Mouse (Mus musculus): ENCODE measurements around the gene Edar. TPM values are rescaled to one million over a fixed set of nuclear protein-coding genes. Genes with fewer than 3 reads are reported as not detected.
A peak's percentile ranks its signal among the peaks of the same experiment; 100 is the strongest.

The Edar gene
- total and polyA plus RNA-seq, 3 experiments = 0.31 to 0.47 (median 0.39) TPM

GRCm38 (mm10) chr10:58616565-58616964, 58.9 kb downstream of the Edar start:
- Histone ChIP-seq H3K36me3 (ENCODE audit: control insufficient read depth, insufficient read depth, low read length) (no peaks in the 10 kb centered on the region), H3K27ac (no peak overlapping the region), H3K9ac (ENCODE audit: low read depth, low read length) (no peak overlapping the region), H3K27me3 (ENCODE audit: control insufficient read depth, insufficient read depth, low read length) (no peaks in the 10 kb centered on the region), H3K4me3 (no peak overlapping the region), H3K79me2 (replicated peaks; ENCODE audit: control insufficient read depth, insufficient read depth, low read length) (no peaks in the 10 kb centered on the region), H3K4me1 (ENCODE audit: control insufficient read depth, insufficient read depth, low read length) (no peaks in the 10 kb centered on the region)
- no peak for DNase-seq
- TF ChIP-seq CTCF (IDR thresholded peaks at IDR 0.05) (no peak), POLR2A (IDR thresholded peaks at IDR 0.05; ENCODE audit: insufficient read depth, low read depth, low read length) (no peak), EP300 (IDR thresholded peaks at IDR 0.05; ENCODE audit: insufficient read depth, low read depth, low read length) (no peak)
- intact Hi-C loops (cut with DNase I) = no loop called here
- WGBS = 89% methylated on average over 5 of the region's 5 CpGs

DNA sequence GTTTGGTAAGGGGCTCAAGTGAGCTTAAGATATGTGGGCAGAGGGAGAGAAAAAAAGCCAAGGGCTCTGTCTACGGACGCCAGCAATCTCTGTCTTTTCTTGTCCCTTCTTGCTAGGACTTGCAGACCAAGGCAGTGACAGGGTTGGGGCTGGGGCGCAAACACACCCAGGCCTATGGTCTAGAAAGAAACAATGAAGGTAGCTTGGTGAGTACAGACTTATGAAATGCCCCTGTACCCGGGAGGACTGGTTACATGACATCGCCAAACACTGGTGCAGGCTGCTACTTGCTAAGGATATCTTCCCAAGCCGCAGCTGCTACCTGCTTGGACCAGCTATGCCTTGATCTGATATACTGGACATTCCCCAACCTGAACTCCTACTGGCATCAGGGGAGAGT, 60.9 kb downstream of the Edar start:
- Histone ChIP-seq H3K9ac (ENCODE audit: low read depth, low read length) (no peak overlapping the region), H3K79me2 (replicated peaks; ENCODE audit: control insufficient read depth, insufficient read depth, low read length) (no peaks in the 10 kb centered on the region), H3K4me3 (no peak overlapping the region), H3K36me3 (ENCODE audit: control insufficient read depth, insufficient read depth, low read length) (no peaks in the 10 kb centered on the region), H3K27ac (no peak overlapping the region), H3K27me3 (ENCODE audit: control insufficient read depth, insufficient read depth, low read length) (no peaks in the 10 kb centered on the region), H3K4me1 (ENCODE audit: control insufficient read depth, insufficient read depth, low read length) (peaks cover 2% of the 10 kb centered on the region)
- TF ChIP-seq CTCF (IDR thresholded peaks at IDR 0.05) = no peak
- intact Hi-C loops (cut with DNase I) = no loop called here
- 86% methylated on average over 6 of the region's 6 CpGs for WGBS
- DNase-seq = no peak

GRCm38 (mm10) chr10:58610484-58611261, 64.8 kb downstream of the Edar start:
- peak; percentile 33 to 49 for DNase-seq
- Histone ChIP-seq H3K27ac (peak overlapping the region; percentile 56), H3K27me3 (ENCODE audit: control insufficient read depth, insufficient read depth, low read length) (no peaks in the 10 kb centered on the region), H3K9ac (ENCODE audit: low read depth, low read length) (no peak overlapping the region), H3K79me2 (replicated peaks; ENCODE audit: control insufficient read depth, insufficient read depth, low read length) (no peaks in the 10 kb centered on the region), H3K4me3 (no peak overlapping the region), H3K36me3 (ENCODE audit: control insufficient read depth, insufficient read depth, low read length) (no peaks in the 10 kb centered on the region), H3K4me1 (ENCODE audit: control insufficient read depth, insufficient read depth, low read length) (peaks cover 2% of the 10 kb centered on the region)
- 49% methylated on average over 7 of the region's 7 CpGs for WGBS
- TF ChIP-seq EP300 (IDR thresholded peaks at IDR 0.05; ENCODE audit: insufficient read depth, low read depth, low read length) (peak; percentile 51; the same call in 1 of the 2 replicates), CTCF (IDR thresholded peaks at IDR 0.05) (no peak)
- intact Hi-C loops (cut with DNase I) = no loop called here

GRCm38 (mm10) chr10:58608858-58609257, 66.6 kb downstream of the Edar start:
- Histone ChIP-seq H3K4me1 (ENCODE audit: control insufficient read depth, insufficient read depth, low read length) (peaks cover 5% of the 10 kb centered on the region), H3K27me3 (ENCODE audit: control insufficient read depth, insufficient read depth, low read length) (no peaks in the 10 kb centered on the region), H3K27ac (no peak overlapping the region), H3K79me2 (replicated peaks; ENCODE audit: control insufficient read depth, insufficient read depth, low read length) (no peaks in the 10 kb centered on the region), H3K9ac (ENCODE audit: low read depth, low read length) (no peak overlapping the region), H3K36me3 (ENCODE audit: control insufficient read depth, insufficient read depth, low read length) (no peaks in the 10 kb centered on the region), H3K4me3 (no peak overlapping the region)
- no peak for TF ChIP-seq CTCF (IDR thresholded peaks at IDR 0.05)
- no peak for TF ChIP-seq POLR2A (IDR thresholded peaks at IDR 0.05; ENCODE audit: insufficient read depth, low read depth, low read length)
- TF ChIP-seq EP300 (IDR thresholded peaks at IDR 0.05; ENCODE audit: insufficient read depth, low read depth, low read length) = no peak
- intact Hi-C loops (cut with DNase I) = no loop called here
- no peak for DNase-seq
- WGBS = 36% methylated on average over 3 of the region's 3 CpGs

- H3K4me1 ChIP-seq (ENCODE audit: control insufficient read depth, insufficient read depth, low read length) = peaks cover 5% of the 10 kb centered on the region
- no peaks in the 10 kb centered on the region for H3K27me3 ChIP-seq (ENCODE audit: control insufficient read depth, insufficient read depth, low read length)
- no peak overlapping the region for H3K4me3 ChIP-seq
- no peak for TF ChIP-seq POLR2A (IDR thresholded peaks at IDR 0.05; ENCODE audit: insufficient read depth, low read depth, low read length)
- TF ChIP-seq CTCF (IDR thresholded peaks at IDR 0.05) = no peak
- no peak for TF ChIP-seq EP300 (IDR thresholded peaks at IDR 0.05; ENCODE audit: insufficient read depth, low read depth, low read length)
- no peak overlapping the region for H3K9ac ChIP-seq (ENCODE audit: low read depth, low read length)
- WGBS = 85% methylated on average over 3 of the region's 3 CpGs
- H3K36me3 ChIP-seq (ENCODE audit: control insufficient read depth, insufficient read depth, low read length) = no peaks in the 10 kb centered on the region
- no peak overlapping the region for H3K27ac ChIP-seq
- DNase-seq = no peak
- intact Hi-C loops (cut with DNase I) = no loop called here
- H3K79me2 ChIP-seq (replicated peaks; ENCODE audit: control insufficient read depth, insufficient read depth, low read length) = no peaks in the 10 kb centered on the region
These were observed 69.1 kb downstream of the Edar start for GRCm38 (mm10) chr10:58606356-58606755.

- peaks cover 3% of the 10 kb centered on the region; the same call in 1 of the 2 replicates for H3K4me1 ChIP-seq (ENCODE audit: control insufficient read depth, insufficient read depth, low read length)
- intact Hi-C loops (cut with DNase I) = no loop called here
- WGBS = 27% methylated on average over 2 of the region's 2 CpGs
- no peaks in the 10 kb centered on the region for H3K79me2 ChIP-seq (replicated peaks; ENCODE audit: control insufficient read depth, insufficient read depth, low read length)
- H3K27ac ChIP-seq = peak overlapping the region; percentile 43
- DNase-seq = peak; percentile 38 to 78
- no peak overlapping the region for H3K4me3 ChIP-seq
- H3K27me3 ChIP-seq (ENCODE audit: control insufficient read depth, insufficient read depth, low read length) = no peaks in the 10 kb centered on the region
- TF ChIP-seq POLR2A (IDR thresholded peaks at IDR 0.05; ENCODE audit: insufficient read depth, low read depth, low read length) (no peak), EP300 (IDR thresholded peaks at IDR 0.05; ENCODE audit: insufficient read depth, low read depth, low read length) (no peak), CTCF (IDR thresholded peaks at IDR 0.05) (no peak)
- no peak overlapping the region for H3K9ac ChIP-seq (ENCODE audit: low read depth, low read length)
- no peaks in the 10 kb centered on the region for H3K36me3 ChIP-seq (ENCODE audit: control insufficient read depth, insufficient read depth, low read length)
These were observed 70.7 kb downstream of the Edar start for GRCm38 (mm10) chr10:58604779-58605178.

Measured in heart, adult 2 months (tissue).